Mouse (Mus musculus) kidney, adult 2 months (tissue): ENCODE results near the gene Sema6b.

Experiments used
- CTCF ChIP-seq: fragments of 200-500 bp; conservative IDR thresholded peaks from 2 replicates; pipeline ENCODE4 v1.5.1; 2011; ENCODE audit warnings: low read depth, mild to moderate bottlenecking, control low read depth, low read length, moderate library complexity, mixed read lengths; ENCODE audit not compliant: insufficient read depth, insufficient read length
- POLR2A ChIP-seq: fragments of 200-500 bp; IDR thresholded peaks from one replicate; pipeline ENCODE4 v1.6.1; 2011; ENCODE audit warnings: low read depth, low read length, control low read depth

DNA sequence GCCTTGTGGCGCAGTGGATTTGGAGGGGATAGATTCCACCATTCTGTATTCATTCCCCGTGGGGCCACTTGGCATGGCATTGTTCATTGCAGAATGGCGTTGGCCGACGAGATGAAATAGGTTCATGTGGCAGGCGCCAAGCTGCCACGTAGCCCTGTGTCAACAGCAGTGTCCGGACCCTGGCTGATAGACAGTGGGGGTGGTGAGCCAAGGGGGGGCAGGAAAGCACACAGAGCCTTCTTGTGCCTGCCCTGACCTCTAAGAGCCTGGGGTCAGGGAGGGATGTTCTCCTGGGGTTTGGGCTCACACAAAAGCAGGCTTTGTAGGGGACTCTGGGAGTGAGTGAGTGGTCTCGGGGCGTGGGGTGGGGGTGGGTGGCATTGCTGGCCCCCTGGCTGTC lies 30.5 kb upstream of the Sema6b start:
- no peak for TF ChIP-seq CTCF
- TF ChIP-seq POLR2A: no peak
